Mouse (Mus musculus): ENCODE measurements at regions not wholly inside any gene's neighbourhood (a gene's known extent, or its start where the extent isn't known, plus 50 kb on each side); places are given as distances from the start of the nearest gene placed in this dataset.

DNA sequence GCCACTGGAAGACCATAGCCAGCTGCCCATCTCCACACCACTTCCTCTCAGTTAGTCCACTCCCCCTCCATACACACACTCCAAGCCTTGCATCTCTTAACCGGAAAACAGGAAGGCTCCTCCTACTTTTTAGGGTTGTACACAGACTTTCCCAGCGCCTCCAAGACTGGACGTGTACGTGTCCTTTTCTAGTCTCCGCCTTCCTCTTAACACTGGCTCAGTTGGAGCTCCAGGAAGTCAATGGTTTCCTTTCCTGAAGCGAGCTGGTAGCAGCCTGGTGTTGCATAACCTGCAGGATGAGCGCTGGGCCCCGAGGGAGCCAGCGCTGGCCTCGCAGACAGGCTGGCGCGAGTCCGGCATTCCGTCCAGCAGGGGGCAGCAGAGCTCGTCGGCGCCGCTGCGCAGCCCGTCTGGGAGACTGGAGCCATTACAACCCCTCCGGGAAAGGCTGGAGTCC lies 95.5 kb upstream of the Oxgr1 start:
- Histone ChIP-seq H3K4me1 (peaks cover 21% of the 10 kb centered on the region), H3K36me3 (no peaks in the 10 kb centered on the region), H3K27ac (replicated peaks) (no peak overlapping the region), H3K9ac (replicated peaks) (no peak overlapping the region), H3K4me3 (peak overlapping the region; percentile 18; the same call in 1 of the 2 replicates), H3K27me3 (no peaks in the 10 kb centered on the region), H3K9me3 (no peaks in the 10 kb centered on the region), H3K4me2 (replicated peaks) (peak overlapping the region; percentile 35)
- WGBS = 1% methylated on average over 21 of the region's 21 CpGs
- peak; percentile 88 for ATAC-seq (replicated peaks)

DNA sequence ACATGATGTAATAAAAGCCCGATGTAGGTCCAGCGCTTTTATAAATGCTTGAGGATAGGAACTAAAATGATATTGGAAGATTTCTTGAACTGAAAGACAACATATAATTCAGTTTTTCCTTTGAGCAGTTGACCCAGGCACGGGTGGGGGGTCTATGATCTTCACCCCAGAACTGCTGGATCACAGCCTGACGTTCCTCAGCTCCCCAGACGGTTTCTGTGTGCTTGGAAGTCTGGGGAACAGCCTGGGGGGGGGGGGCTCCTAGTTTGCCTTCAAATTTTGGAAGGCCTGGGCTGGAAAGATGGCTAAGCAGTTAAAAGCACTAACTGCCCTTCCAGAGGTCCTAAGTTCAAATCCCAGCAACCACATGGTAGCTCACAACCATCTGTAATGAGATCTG lies 96.3 kb upstream of the Oxgr1 start:
- WGBS = 75% methylated on average over 5 of the region's 5 CpGs
- Histone ChIP-seq H3K27ac (replicated peaks) (no peak overlapping the region), H3K4me2 (replicated peaks) (no peak overlapping the region), H3K9me3 (no peaks in the 10 kb centered on the region), H3K9ac (replicated peaks) (no peak overlapping the region), H3K4me3 (no peak overlapping the region), H3K4me1 (peaks cover 21% of the 10 kb centered on the region), H3K36me3 (no peaks in the 10 kb centered on the region), H3K27me3 (no peaks in the 10 kb centered on the region)
- no peak for ATAC-seq (replicated peaks)

GRCm38 (mm10) chr14:120139256-120139655 lies 97.0 kb upstream of the Oxgr1 start:
- 94% methylated on average over 14 of the region's 14 CpGs for WGBS
- H3K4me1 ChIP-seq = peaks cover 21% of the 10 kb centered on the region
- no peaks in the 10 kb centered on the region for H3K9me3 ChIP-seq
- H3K27ac ChIP-seq (replicated peaks) = no peak overlapping the region
- H3K27me3 ChIP-seq = no peaks in the 10 kb centered on the region
- H3K9ac ChIP-seq (replicated peaks) = no peak overlapping the region
- H3K36me3 ChIP-seq = no peaks in the 10 kb centered on the region
- no peak overlapping the region for H3K4me2 ChIP-seq (replicated peaks)
- no peak overlapping the region for H3K4me3 ChIP-seq
- no peak for ATAC-seq (replicated peaks)

- no peak overlapping the region for H3K4me3 ChIP-seq
- no peak for ATAC-seq (replicated peaks)
- H3K27me3 ChIP-seq = no peaks in the 10 kb centered on the region
- no peak overlapping the region for H3K4me2 ChIP-seq (replicated peaks)
- no peaks in the 10 kb centered on the region for H3K9me3 ChIP-seq
- 47% methylated on average over 16 of the region's 16 CpGs for WGBS
- H3K36me3 ChIP-seq = no peaks in the 10 kb centered on the region
- H3K9ac ChIP-seq (replicated peaks) = no peak overlapping the region
- no peak overlapping the region for H3K27ac ChIP-seq (replicated peaks)
- H3K4me1 ChIP-seq = peaks cover 21% of the 10 kb centered on the region
These were observed 97.4 kb upstream of the Oxgr1 start for GRCm38 (mm10) chr14:120139671-120140071.

GRCm38 (mm10) chr14:120140211-120140610 lies 98.0 kb upstream of the Oxgr1 start:
- Histone ChIP-seq H3K9ac (replicated peaks) (no peak overlapping the region), H3K4me1 (peaks cover 21% of the 10 kb centered on the region), H3K4me2 (replicated peaks) (no peak overlapping the region), H3K4me3 (no peak overlapping the region), H3K27me3 (no peaks in the 10 kb centered on the region), H3K36me3 (no peaks in the 10 kb centered on the region), H3K9me3 (no peaks in the 10 kb centered on the region), H3K27ac (replicated peaks) (no peak overlapping the region)
- 86% methylated on average over 8 of the region's 8 CpGs for WGBS
- no peak for ATAC-seq (replicated peaks)

GRCm38 (mm10) chr14:120140791-120141747 lies 98.8 kb upstream of the Oxgr1 start:
- peak overlapping the region; percentile 42 for H3K27ac ChIP-seq (replicated peaks)
- H3K9ac ChIP-seq (replicated peaks) = no peak overlapping the region
- ATAC-seq (replicated peaks) = no peak
- H3K4me3 ChIP-seq = no peak overlapping the region
- no peak overlapping the region for H3K4me2 ChIP-seq (replicated peaks)
- no peaks in the 10 kb centered on the region for H3K36me3 ChIP-seq
- H3K9me3 ChIP-seq = no peaks in the 10 kb centered on the region
- peaks cover 21% of the 10 kb centered on the region for H3K4me1 ChIP-seq
- 60% methylated on average over 14 of the region's 14 CpGs for WGBS
- no peaks in the 10 kb centered on the region for H3K27me3 ChIP-seq

GRCm38 (mm10) chr14:120142281-120142680 lies 100.0 kb upstream of the Oxgr1 start:
- Histone ChIP-seq H3K9ac (replicated peaks) (no peak overlapping the region), H3K4me1 (peaks cover 15% of the 10 kb centered on the region), H3K4me3 (no peak overlapping the region), H3K36me3 (no peaks in the 10 kb centered on the region), H3K27me3 (no peaks in the 10 kb centered on the region), H3K4me2 (replicated peaks) (no peak overlapping the region), H3K9me3 (no peaks in the 10 kb centered on the region), H3K27ac (replicated peaks) (no peak overlapping the region)
- no peak for ATAC-seq (replicated peaks)
- 16% methylated on average over 4 of the region's 4 CpGs for WGBS

- H3K27me3 ChIP-seq = no peaks in the 10 kb centered on the region
- peaks cover 8% of the 10 kb centered on the region; the same call in 1 of the 2 replicates for H3K4me1 ChIP-seq
- H3K36me3 ChIP-seq = no peaks in the 10 kb centered on the region
- H3K4me2 ChIP-seq (replicated peaks) = no peak overlapping the region
- WGBS = 89% methylated on average over 6 of the region's 6 CpGs
- H3K4me3 ChIP-seq = no peak overlapping the region
- H3K27ac ChIP-seq (replicated peaks) = no peak overlapping the region
- no peak overlapping the region for H3K9ac ChIP-seq (replicated peaks)
- H3K9me3 ChIP-seq = no peaks in the 10 kb centered on the region
- ATAC-seq (replicated peaks) = no peak
These were observed 102.2 kb upstream of the Oxgr1 start for GRCm38 (mm10) chr14:120144451-120144850.

DNA sequence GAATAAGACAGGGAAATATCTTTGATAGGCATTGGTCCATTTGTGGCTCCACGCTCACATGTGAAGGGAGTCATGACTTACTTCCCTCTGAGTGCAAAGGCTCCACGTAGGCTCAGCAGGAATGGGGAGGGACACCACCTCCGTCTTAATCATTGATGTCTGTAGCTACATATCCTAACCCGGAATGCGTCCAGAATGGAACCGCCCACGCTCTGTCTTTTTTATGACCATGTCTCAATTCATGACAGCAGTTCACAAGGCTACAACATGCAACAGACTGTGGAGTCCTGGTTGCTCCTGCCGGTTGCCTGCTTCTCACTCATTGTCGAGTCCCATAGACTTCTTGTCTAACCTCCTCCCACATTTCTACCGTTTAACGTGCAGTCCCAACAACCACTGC lies 104.1 kb upstream of the Oxgr1 start:
- WGBS = 91% methylated on average over 11 of the region's 11 CpGs
- 0 out of 2 replicates have a peak, but pooled peaks cover 1% of the 10 kb centered on the region for H3K4me1 ChIP-seq
- H3K27ac ChIP-seq (replicated peaks) = no peak overlapping the region
- no peaks in the 10 kb centered on the region for H3K27me3 ChIP-seq
- H3K9ac ChIP-seq (replicated peaks) = no peak overlapping the region
- H3K4me2 ChIP-seq (replicated peaks) = no peak overlapping the region
- no peaks in the 10 kb centered on the region for H3K9me3 ChIP-seq
- ATAC-seq (replicated peaks) = no peak
- no peaks in the 10 kb centered on the region for H3K36me3 ChIP-seq
- no peak overlapping the region for H3K4me3 ChIP-seq

DNA sequence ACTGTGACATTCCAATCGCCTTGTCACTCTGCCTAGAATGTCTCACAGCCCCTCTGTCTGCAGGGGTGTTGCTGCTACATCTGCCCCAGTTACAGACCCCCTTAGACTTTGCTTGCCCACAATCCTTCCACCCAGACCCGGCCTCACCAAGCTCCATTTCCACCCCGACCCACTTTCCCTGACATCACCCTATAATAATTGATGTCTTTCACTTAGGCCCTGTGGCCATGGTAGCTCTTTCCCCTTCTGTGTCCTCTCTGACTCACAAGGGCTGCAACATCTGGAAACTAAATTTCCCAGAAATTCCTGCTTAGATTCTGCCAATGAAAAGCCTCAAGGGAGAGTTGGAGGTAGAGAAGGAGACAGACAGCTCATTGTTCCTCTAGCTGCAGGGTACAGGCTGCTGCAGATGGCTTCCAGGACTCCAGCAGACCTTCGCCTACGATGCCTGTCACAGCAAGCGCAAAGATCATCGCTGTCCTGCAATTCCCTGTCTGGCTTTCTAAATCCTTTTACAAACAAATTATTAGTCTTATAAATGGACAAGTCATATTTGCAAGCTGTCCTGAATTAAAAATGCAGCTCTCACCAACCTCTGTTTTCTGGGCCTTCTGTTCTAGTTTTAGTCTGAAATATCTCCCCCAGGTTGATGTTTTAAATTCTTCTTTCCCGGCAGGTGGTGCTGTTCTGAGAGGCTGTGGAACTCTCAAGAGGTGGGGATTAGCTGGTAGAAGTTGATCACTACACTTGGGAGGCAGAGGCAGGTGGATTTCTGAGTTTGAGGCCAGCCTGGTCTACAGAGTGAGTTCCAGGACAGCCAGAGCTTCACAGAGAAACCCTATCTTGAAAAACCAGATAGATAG lies 104.9 kb upstream of the Oxgr1 start:
- no peaks in the 10 kb centered on the region for H3K4me1 ChIP-seq
- WGBS = 87% methylated on average over 8 of the region's 8 CpGs
- ATAC-seq (replicated peaks) = no peak
- H3K36me3 ChIP-seq = no peaks in the 10 kb centered on the region
- H3K9ac ChIP-seq (replicated peaks) = no peak overlapping the region
- no peaks in the 10 kb centered on the region for H3K27me3 ChIP-seq
- no peak overlapping the region for H3K27ac ChIP-seq (replicated peaks)
- H3K9me3 ChIP-seq = no peaks in the 10 kb centered on the region
- H3K4me3 ChIP-seq = no peak overlapping the region
- no peak overlapping the region for H3K4me2 ChIP-seq (replicated peaks)

DNA sequence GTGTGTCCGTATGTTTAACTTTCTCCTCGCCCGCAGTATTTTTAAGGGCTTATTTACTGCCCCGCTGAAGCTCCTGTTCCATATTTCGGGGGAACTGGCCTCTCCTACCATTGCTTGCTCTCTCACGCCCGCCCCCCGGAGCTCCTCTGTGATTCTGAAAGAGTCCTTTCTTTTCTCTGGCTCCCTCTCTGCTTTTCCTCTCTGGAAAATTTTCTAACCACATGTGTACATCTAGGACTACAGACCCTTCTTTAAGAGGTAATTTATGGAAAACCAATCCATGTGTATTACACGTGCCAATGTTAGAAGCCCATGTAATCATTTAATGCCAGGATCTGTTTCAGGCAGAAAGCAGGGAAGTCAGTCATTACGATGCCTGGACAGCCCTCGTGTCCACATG lies 106.6 kb upstream of the Oxgr1 start:
- ATAC-seq (replicated peaks) = no peak
- no peak overlapping the region for H3K27ac ChIP-seq (replicated peaks)
- no peak overlapping the region for H3K4me3 ChIP-seq
- 85% methylated on average over 11 of the region's 11 CpGs for WGBS
- H3K4me2 ChIP-seq (replicated peaks) = no peak overlapping the region
- no peaks in the 10 kb centered on the region for H3K4me1 ChIP-seq
- no peaks in the 10 kb centered on the region for H3K9me3 ChIP-seq
- no peak overlapping the region for H3K9ac ChIP-seq (replicated peaks)
- no peaks in the 10 kb centered on the region for H3K36me3 ChIP-seq
- H3K27me3 ChIP-seq = no peaks in the 10 kb centered on the region

DNA sequence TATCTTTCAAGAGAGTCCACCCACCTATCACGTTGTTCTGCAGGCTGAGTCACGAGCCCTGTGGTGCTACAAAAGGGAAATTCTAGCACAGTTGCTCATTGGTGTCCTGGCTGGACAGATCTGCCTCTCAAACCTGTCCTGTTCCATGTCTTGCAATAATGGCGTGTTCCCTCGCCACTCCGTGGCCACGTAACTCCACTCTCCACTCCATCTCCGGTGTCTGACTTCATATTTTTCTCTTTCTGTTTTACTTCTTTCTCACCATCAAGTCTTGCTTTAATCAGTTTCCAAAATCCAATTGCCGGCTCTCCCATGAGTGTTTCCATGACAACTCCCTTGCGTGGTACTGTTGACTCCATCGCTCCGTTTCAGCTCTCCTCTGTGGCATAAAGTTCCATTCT lies 107.1 kb upstream of the Oxgr1 start:
- WGBS = 85% methylated on average over 11 of the region's 11 CpGs
- Histone ChIP-seq H3K27me3 (no peaks in the 10 kb centered on the region), H3K27ac (replicated peaks) (no peak overlapping the region), H3K36me3 (no peaks in the 10 kb centered on the region), H3K4me2 (replicated peaks) (no peak overlapping the region), H3K4me1 (no peaks in the 10 kb centered on the region), H3K4me3 (no peak overlapping the region), H3K9ac (replicated peaks) (no peak overlapping the region), H3K9me3 (no peaks in the 10 kb centered on the region)
- ATAC-seq (replicated peaks) = no peak
